Mouse (Mus musculus) heart, postnatal 36 days (tissue): ENCODE data around the gene Ttll3. TPM values are rescaled to one million over a fixed set of nuclear protein-coding genes. Genes with fewer than 3 reads are reported as not detected.

Experiments used
- DNase-seq, 2 experiments: peaks; one replicate each; pipeline ENCODE4 v3.0.0; 2021 to 2022
- intact Hi-C: fragments of 180-260 bp; cut with DNase I; formaldehyde crosslinking; loops from one replicate; pipeline ENCODE4 v1.15.1; 2025
- total RNA-seq, 2 experiments: library from RNA; stranded (reverse); gene quantifications; 2 replicates each; pipeline ENCODE4 v1.2.3; 2021

The Ttll3 gene
- total RNA-seq, 2 experiments from 2014 or later: 0.67 to 1.5 TPM

DNA sequence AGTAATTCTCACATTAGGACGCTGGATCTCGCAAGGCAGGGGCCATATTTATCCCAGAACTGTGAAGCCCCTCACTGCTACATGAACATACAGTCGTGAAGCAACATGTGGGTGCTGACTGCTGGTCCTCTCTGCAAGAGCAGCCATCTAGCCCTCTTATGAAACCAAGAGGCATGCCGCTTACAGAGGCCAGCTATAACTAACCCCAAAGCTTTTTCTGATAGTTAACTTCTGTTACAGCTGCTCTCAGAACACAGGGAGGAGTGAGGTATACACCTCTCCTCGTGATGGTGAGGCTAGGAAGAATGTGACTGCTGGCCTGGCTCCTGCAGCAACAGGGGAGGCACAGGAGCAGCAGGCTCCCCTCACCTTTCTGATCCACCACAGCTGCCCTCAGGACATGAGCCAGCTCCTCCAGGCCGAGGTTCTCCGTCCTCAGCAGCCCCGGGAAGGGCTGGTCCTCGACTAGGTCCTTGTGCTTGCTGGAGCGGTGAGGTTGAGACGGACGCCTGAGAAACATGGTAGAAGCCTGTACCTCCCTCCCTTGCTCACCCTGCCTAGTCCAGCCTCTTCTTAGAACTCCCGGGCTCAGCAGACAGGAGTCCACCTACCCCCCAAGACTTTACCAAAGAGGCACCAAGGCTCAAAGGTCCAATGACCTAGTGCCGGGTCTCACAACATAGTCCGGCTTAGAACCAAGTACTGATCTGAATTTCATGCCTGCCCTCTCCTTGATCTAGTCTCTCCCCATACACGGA lies 29.6 kb downstream of the Ttll3 start:
- DNase-seq: no peak
- intact Hi-C loops: loop anchor here (2.0 kb wide), 1 partner anchor 40 kb away; the partner anchor contains the start of gene Arpc4

DNA sequence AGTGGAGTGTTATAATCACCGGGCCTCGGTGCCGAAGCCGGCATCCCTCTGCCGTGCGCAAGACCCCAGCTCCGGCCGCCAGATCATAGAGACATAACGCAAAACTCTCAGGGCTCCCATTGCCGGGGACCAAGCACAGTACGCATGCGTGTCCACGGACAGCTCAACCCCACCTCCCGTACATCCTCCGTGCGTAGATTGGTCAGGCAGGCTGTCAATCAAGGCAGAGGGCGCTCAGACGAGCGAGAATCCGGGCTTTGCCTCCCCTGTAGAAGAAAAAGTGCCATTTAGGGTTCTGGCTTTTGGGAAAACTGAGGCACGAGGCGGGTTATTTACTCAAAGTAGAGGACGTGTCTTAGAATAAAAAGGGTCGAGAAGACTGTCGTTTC lies 30.1 kb downstream of the Ttll3 start, which contains the start of gene Rpusd3:
Gene Rpusd3 (minus strand): TSS at position 142 of the 389 bp plus-strand sequence.
- intact Hi-C loops: loop anchor here (2.0 kb wide), 1 partner anchor 40 kb away; the partner anchor contains the start of gene Arpc4
- peak; percentile 100 for DNase-seq

DNA sequence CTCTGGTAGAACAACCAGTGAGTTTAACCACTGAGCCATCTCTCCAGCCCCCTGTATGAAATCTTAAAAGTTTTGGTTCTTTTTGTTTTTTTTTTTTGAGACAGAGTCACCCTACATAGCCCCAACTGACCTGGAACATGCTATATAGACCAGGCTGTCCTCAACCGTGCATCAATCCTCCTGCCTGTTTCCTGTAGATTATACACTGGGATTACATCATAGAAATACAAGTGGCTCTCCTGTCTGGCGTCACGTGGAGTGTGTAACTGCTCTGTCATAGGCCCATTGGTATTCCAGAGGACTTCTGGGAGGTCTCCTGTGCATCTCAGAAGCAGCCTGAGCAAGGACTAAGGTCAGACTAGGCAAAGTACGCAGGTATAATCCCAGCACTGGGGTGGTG lies 33.9 kb downstream of the Ttll3 start:
- intact Hi-C loops: no loop called here
- no peak for DNase-seq

DNA sequence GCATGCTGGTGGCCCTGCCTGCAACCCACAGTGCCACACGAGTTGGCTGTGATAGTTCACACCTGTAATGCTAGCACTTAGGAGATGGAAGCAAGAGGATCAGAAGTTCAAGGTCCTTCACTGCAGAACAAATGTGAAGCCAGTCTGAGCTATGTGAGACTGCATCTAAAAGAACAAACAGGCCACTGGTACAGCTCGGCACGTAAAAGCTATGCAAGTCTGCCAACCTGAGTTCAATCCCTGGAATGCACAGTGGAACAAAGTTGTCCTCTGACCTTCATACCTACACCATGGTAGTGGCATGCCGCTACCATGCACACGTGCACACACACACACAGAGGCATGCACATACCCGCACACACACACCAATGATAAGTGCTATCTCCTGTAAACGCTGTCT lies 35.1 kb downstream of the Ttll3 start:
- intact Hi-C loops: loop anchor here (1.0 kb wide), 1 partner anchor 46 kb away; the partner anchor contains the start of gene Arpc4
- DNase-seq: no peak

- no peak for DNase-seq
- intact Hi-C loops: no loop called here
These were observed 37.6 kb downstream of the Ttll3 start for GRCm38 (mm10) chr6:113426696-113427095.

GRCm38 (mm10) chr6:113427397-113427796 lies 38.3 kb downstream of the Ttll3 start:
- no peak for DNase-seq
- intact Hi-C loops: no loop called here

DNA sequence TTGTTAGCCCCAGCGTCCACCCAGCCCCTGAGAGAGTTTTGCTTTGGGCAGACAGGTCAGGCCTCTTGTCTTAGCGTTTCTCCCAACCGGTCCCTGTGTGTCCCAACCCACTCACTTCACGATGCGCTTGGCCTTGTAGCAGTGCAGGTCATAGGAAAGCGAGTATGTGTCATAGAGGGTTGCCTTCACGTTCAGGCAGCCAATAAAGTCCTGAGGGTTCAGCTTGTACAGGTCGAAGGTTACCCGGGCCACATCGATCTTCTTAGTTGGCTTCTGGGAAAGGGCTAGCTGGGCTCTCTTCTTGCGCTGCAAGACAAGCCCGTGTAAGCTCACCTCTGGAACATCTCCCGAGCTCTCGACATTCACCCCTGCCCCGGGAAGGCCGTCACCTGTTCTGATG lies 38.9 kb downstream of the Ttll3 start:
- no peak for DNase-seq
- intact Hi-C loops: no loop called here

DNA sequence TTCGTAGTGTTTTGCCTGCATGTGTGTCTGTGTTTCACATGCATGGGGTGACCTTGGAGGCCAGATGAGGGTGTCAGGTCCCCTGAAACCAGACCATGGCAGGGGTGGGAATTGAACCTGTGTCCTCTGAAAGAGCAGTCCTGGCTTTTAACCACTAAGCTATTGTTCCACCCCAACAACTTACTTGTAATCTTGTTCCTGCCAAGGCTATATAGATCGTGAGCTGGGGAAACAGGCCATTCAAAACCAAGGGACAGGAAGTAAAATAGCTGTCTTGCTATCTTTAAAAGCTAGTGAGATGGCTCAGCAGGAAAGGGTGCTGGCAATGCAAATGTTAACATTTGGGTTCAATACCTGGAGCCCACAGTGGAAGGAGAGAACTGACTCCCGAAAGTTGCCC lies 40.9 kb downstream of the Ttll3 start:
- DNase-seq: no peak

GRCm38 (mm10) chr6:113430846-113431245 lies 41.8 kb downstream of the Ttll3 start:
- intact Hi-C loops: no loop called here
- DNase-seq: no peak

More for the DNA sequence above, 40.9 kb downstream of the Ttll3 start:
- intact Hi-C loops: no loop called here

DNA sequence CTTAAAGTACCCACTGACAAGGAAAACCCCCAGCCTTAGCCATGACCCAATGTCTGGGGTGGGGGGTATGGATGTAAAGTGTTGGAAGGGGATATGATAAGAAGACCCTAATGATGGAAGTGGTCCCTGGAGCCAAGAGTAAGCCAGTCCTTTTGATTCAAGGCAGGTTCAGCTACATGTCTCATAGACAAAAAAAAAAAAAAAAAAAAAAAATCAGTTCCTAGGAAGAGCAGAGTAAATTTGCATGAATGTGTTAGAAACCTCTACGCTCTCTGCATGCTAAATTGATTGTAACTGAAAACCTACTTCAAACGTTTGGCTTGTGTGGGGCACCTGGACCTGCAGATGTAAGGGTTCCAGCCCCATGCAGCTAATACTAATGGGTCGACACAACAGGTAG lies 42.7 kb downstream of the Ttll3 start:
- intact Hi-C loops: no loop called here
- no peak for DNase-seq

GRCm38 (mm10) chr6:113433661-113434060 lies 44.6 kb downstream of the Ttll3 start:
- no peak for DNase-seq
- intact Hi-C loops: no loop called here

- intact Hi-C loops: no loop called here
- no peak for DNase-seq
These were observed 45.6 kb downstream of the Ttll3 start for GRCm38 (mm10) chr6:113434691-113435090.

- no peak for DNase-seq
- intact Hi-C loops: no loop called here
These were observed 46.7 kb downstream of the Ttll3 start, which contains the start of gene Cidec for GRCm38 (mm10) chr6:113435664-113436205. TSS of gene Cidec (minus strand) at chr6:113435760.

DNA sequence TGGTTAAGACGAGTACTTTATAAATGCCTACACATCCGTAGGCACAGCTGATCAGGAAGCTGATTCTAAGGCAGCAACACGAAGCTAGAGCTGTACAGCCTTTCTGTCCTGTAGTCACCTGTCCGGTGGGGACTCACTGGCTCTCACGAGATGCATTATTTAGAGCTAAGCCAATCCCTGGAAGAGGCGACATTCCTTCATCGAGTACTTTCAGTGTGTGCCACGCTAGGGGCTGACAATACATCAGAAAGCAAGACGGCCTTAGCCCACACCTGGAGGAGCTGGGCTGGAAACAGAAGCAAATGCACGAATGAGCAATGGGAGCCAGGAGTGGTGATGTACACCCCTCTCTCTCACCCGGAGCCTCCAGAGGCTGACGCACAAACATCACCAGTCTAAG lies 48.1 kb downstream of the Ttll3 start:
- intact Hi-C loops: no loop called here
- no peak for DNase-seq

DNA sequence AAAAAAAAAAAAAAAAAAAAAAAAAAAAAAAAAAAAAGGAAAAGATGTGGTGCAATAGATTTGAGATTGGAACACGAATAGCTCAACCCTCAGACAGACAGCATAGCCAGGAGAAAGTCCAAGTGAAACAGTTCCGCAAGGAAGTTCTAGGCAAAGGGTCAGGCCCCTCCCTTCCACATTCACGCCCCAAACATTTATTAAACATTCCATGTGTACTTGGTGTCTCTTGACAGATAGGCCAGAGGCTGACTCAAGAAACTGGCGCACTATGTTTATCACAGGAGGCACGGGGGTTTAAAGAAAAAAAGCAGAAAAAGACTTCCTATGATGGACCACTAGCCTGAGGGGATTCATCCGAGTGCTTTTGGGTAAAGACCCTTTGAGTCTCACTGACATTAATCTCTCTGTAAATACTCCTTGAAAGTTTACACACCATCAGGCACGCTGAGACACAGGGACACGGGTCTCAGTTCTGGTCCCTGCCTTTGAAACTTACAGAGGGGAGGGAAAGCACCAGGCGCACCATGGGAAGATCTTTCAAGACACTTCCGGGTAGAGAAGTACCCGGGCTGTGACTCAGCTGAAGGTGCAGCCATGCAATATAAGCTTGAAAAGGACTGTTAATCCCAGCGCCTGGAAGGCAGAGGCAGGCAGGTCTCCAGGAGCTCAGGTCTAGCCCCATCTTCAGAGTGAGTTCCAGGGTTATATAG lies 49.8 kb downstream of the Ttll3 start:
- no peak for DNase-seq
- intact Hi-C loops: no loop called here

DNA sequence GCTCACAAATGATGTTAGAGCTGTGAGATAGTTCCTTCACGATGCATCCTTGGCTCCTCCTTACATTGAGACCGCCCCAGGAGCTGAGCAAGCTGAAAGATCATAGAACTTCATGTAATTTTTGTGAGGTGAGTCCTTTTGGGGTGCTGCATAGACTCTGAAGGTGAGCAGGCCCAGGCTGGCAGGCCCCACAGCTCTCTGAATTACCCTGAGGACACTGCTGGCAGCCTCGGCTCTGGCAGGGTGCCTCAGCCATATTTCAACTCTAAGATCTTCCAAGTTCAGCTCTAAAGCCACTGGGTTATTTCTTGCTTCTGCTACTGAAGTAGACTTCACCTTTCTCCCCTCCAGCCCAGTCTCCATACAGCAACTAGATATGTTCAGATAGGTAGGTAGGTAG lies 51.6 kb downstream of the Ttll3 start:
- no peak for DNase-seq
- intact Hi-C loops: loop anchor here (1.0 kb wide), 1 partner anchor 29 kb away; no protein-coding TSS in a partner anchor

GRCm38 (mm10) chr6:113441147-113441680 lies 52.2 kb downstream of the Ttll3 start:
- peak; percentile 51 to 79 for DNase-seq
- intact Hi-C loops: loop anchor here (1.0 kb wide), 1 partner anchor 28 kb away; no protein-coding TSS in a partner anchor

DNA sequence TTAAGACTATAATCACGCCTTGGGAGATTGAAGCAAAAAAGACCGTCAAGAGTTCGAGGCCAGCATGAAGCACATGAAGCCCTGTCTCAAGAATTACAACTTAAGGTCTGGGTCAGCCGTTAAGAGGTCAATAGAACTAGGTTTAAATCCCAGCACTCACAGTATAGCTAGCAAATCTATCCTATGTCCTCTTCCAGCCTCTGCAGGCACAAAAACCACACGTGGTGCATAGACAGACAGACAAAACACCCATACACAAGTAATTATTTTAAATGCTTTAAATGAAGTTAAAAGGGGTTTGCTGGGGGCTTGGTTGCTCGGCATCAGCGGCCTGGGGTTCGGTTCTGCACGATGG lies 53.0 kb downstream of the Ttll3 start:
- intact Hi-C loops: no loop called here
- DNase-seq: no peak

- intact Hi-C loops: no loop called here
- DNase-seq: peak; percentile 92 to 96
These were observed 53.5 kb downstream of the Ttll3 start, which contains the start of gene Jagn1 for GRCm38 (mm10) chr6:113442442-113443090. TSS of gene Jagn1 (plus strand) at chr6:113442569.

DNA sequence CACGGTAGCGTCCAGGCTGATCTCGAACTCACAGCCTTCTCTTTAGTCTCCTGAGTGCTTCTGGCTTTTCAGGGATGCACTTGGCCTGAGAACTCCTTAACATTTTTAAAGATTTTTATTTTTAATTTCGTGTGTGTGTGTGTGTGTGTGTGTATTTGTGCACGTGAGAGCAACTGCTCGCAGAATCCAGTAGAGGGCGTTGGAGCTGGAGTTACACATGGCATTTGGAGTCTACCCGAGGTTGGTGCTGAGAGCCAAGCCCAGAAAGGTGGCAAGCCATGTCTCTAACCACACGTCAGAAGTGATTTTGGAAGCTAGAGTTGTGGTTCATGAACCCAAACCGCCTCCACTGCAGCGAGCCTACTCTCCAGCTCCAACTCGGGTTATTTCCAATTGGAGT lies 54.0 kb downstream of the Ttll3 start:
- intact Hi-C loops: no loop called here
- no peak for DNase-seq
